Mouse (Mus musculus) erythroblast, embryonic 14.5 days (primary cell): ENCODE data around the gene B3galnt2. TPM values are rescaled to one million over a fixed set of nuclear protein-coding genes. Genes with fewer than 3 reads are reported as not detected.
"Not testable (repeated sequence)": the region's sequence is repeated elsewhere in the genome, so short reads cannot be mapped to it uniquely, and the experiment has no call there.

Experiments used
- H3K27me3 ChIP-seq: 2 replicates; pipeline ENCODE4 v1.6.1; 2012; ENCODE audit warnings: inconsistent platforms; ENCODE audit not compliant: control insufficient read depth
- H3K36me3 ChIP-seq: 2 replicates; pipeline ENCODE4 v1.6.1; 2012; ENCODE audit warnings: mild to moderate bottlenecking, inconsistent platforms; ENCODE audit not compliant: control insufficient read depth
- H3K4me1 ChIP-seq: 2 replicates; pipeline ENCODE4 v1.6.1; 2012; ENCODE audit warnings: inconsistent platforms; ENCODE audit not compliant: control insufficient read depth
- H3K4me3 ChIP-seq: replicated peaks from 2 replicates; pipeline ENCODE3; 2012; ENCODE audit warnings: moderate library complexity, mild to moderate bottlenecking, inconsistent platforms
- H3K9me3 ChIP-seq: 2 replicates; pipeline ENCODE4 v1.6.1; 2012; ENCODE audit warnings: low read length, inconsistent platforms, mixed read lengths; ENCODE audit not compliant: control insufficient read depth
- GATA1 ChIP-seq: IDR thresholded peaks from 2 replicates; pipeline ENCODE4 v1.6.1; 2012; ENCODE audit warnings: low read length, inconsistent platforms, mixed read lengths
- TAL1 ChIP-seq: IDR thresholded peaks from 3 replicates; pipeline ENCODE4 v1.6.1; 2012; ENCODE audit warnings: low read length, inconsistent platforms, mixed read lengths
- polyA plus RNA-seq: library from polyadenylated mRNA; stranded (reverse); fragments of >175 nt; gene quantifications from 2 replicates; pipeline ENCODE4 v1.2.3, GENCODE M21; 2012

Gene B3galnt2
- polyA plus RNA-seq, 1 experiment: 3.0 TPM

DNA sequence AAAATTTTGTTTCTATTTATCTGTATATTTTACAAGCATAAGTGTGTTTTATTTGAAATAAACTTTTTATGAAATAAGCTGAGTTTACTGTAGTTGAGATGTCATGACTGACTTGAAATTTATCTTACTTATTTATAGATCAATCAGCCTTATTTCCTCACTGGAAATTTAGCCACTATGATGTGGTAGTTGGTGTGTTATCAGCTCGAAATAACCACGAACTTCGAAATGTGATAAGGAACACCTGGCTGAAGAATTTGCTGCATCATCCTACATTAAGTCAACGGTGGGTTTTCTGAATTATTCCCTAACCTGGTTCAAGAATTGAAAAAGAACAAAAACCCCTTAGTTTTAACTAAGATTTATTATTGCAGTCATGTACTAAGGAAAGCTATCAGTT is 11.9 kb downstream of the B3galnt2 start:
- no peaks in the 10 kb centered on the region for H3K9me3 ChIP-seq
- no peak for TF ChIP-seq TAL1
- no peak for TF ChIP-seq GATA1
- no peaks in the 10 kb centered on the region for H3K27me3 ChIP-seq
- no peak overlapping the region for H3K4me3 ChIP-seq
- peaks cover 62% of the 10 kb centered on the region for H3K36me3 ChIP-seq
- peaks cover 59% of the 10 kb centered on the region for H3K4me1 ChIP-seq

GRCm38 (mm10) chr13:13968629-13969111 is 14.4 kb downstream of the B3galnt2 start:
- Histone ChIP-seq H3K9me3 (no peaks in the 10 kb centered on the region), H3K36me3 (peaks cover 75% of the 10 kb centered on the region), H3K4me1 (peaks cover 55% of the 10 kb centered on the region), H3K27me3 (no peaks in the 10 kb centered on the region), H3K4me3 (peak overlapping the region; percentile 36)
- no peak for TF ChIP-seq GATA1
- TF ChIP-seq TAL1: no peak

GRCm38 (mm10) chr13:13969796-13970195 is 15.5 kb downstream of the B3galnt2 start:
- Histone ChIP-seq H3K4me3 (no peak overlapping the region), H3K9me3 (no peaks in the 10 kb centered on the region), H3K36me3 (peaks cover 75% of the 10 kb centered on the region), H3K4me1 (peaks cover 50% of the 10 kb centered on the region), H3K27me3 (no peaks in the 10 kb centered on the region)
- TF ChIP-seq GATA1 (no peak), TAL1 (no peak)

- not testable (repeated sequence) for H3K4me1 ChIP-seq, H3K27me3 ChIP-seq, H3K9me3 ChIP-seq, H3K4me3 ChIP-seq
- H3K36me3 ChIP-seq: peaks cover 68% of the 10 kb centered on the region
Observed at GRCm38 (mm10) chr13:13981842-13982241, 27.6 kb downstream of the B3galnt2 start.

- Histone ChIP-seq H3K4me3 (no peak overlapping the region), H3K27me3 (no peaks in the 10 kb centered on the region), H3K4me1 (peaks cover 3% of the 10 kb centered on the region), H3K9me3 (no peaks in the 10 kb centered on the region), H3K36me3 (peaks cover 75% of the 10 kb centered on the region)
- no peak for TF ChIP-seq TAL1
- TF ChIP-seq GATA1: no peak
Observed at GRCm38 (mm10) chr13:13983523-13983922, 29.3 kb downstream of the B3galnt2 start.

DNA sequence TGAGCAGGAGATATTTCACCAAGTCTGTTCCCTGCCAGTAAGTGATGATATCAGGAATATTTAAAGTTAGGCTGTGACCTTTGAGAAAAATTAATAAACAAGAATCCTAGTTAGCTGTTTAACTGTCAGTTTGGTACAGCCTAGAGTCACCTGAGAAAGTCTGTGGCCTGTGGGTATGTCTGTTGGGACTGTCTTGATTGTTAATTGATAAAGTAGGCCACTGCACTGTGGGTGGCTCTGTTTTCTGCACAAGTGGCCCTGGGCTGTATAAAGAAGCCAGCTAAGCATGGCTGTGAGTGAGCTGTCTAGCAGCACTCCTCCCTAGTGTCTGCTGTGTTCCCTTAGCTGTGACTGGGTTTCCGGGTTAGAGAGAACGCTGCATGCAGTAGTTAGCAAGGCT is 34.9 kb downstream of the B3galnt2 start:
- Histone ChIP-seq H3K27me3 (no peaks in the 10 kb centered on the region), H3K4me3 (no peak overlapping the region), H3K9me3 (no peaks in the 10 kb centered on the region), H3K36me3 (peaks cover 89% of the 10 kb centered on the region), H3K4me1 (no peaks in the 10 kb centered on the region)
- TF ChIP-seq GATA1 (no peak), TAL1 (no peak)

- no peaks in the 10 kb centered on the region for H3K27me3 ChIP-seq
- H3K36me3 ChIP-seq: peaks cover 92% of the 10 kb centered on the region
- H3K4me1 ChIP-seq: no peaks in the 10 kb centered on the region
Observed at GRCm38 (mm10) chr13:13990391-13990790, 36.1 kb downstream of the B3galnt2 start.

DNA sequence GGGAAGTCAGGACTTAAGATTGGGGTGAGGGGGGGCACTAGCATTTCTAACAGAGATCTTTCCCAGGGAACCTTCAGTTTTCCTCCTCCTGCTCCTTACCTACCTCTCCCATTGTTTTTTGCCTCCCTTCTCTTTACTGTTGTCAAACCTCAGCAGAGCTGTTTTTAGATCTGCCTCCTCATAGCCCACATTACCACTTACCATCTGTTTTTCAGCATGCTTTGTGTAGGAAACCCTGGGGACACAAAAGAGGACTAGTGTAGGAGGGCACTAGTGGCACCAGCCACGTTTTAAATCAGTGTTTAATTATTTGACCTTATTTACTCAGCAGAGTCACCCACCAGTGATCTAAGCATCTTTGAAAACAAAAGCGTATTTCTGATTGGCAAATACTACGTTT is 38.8 kb downstream of the B3galnt2 start:
- Histone ChIP-seq H3K4me3 (no peak overlapping the region), H3K9me3 (no peaks in the 10 kb centered on the region), H3K4me1 (no peaks in the 10 kb centered on the region), H3K27me3 (no peaks in the 10 kb centered on the region), H3K36me3 (peaks cover 95% of the 10 kb centered on the region)
- TF ChIP-seq GATA1: no peak
- no peak for TF ChIP-seq TAL1

More at GRCm38 (mm10) chr13:13990391-13990790, 36.1 kb downstream of the B3galnt2 start:
- Histone ChIP-seq H3K9me3 (no peaks in the 10 kb centered on the region), H3K4me3 (no peak overlapping the region)
- TF ChIP-seq TAL1 (no peak), GATA1 (no peak)

DNA sequence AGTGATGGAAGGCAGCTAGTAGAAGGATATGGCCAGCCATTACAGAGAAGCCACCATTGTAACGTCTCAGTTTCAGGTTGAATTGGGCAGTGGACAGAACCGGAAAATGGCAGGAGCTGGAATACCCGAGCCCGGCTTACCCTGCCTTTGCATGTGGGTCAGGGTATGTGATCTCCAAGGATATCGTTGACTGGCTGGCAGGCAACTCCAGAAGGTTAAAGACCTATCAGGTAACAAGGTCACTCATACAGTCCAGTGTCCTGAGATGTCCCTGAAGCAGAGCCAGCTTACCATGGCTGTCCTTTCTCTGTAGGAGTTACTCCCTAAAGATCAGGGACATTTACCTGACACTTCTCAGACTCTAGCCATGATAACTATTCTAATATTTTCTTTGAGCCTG is 40.8 kb downstream of the B3galnt2 start:
- H3K27me3 ChIP-seq: no peaks in the 10 kb centered on the region
- H3K36me3 ChIP-seq: peaks cover 99% of the 10 kb centered on the region
- TF ChIP-seq GATA1: no peak
- no peak for TF ChIP-seq TAL1
- no peak overlapping the region for H3K4me3 ChIP-seq
- no peaks in the 10 kb centered on the region for H3K4me1 ChIP-seq
- H3K9me3 ChIP-seq: no peaks in the 10 kb centered on the region

GRCm38 (mm10) chr13:13997476-13997875 is 43.2 kb downstream of the B3galnt2 start:
- H3K9me3 ChIP-seq: no peaks in the 10 kb centered on the region
- no peak overlapping the region for H3K4me3 ChIP-seq
- no peak for TF ChIP-seq TAL1
- TF ChIP-seq GATA1: no peak
- no peaks in the 10 kb centered on the region for H3K27me3 ChIP-seq
- peaks cover 2% of the 10 kb centered on the region; the same call in 1 of the 2 replicates for H3K4me1 ChIP-seq
- peaks cover 100% of the 10 kb centered on the region for H3K36me3 ChIP-seq
